Mouse (Mus musculus): ENCODE data around the gene Tmem121.
"Not testable (repeated sequence)": the region's sequence is repeated elsewhere in the genome, so short reads cannot be mapped to it uniquely, and the experiment has no call there.

Tmem121 gene

DNA sequence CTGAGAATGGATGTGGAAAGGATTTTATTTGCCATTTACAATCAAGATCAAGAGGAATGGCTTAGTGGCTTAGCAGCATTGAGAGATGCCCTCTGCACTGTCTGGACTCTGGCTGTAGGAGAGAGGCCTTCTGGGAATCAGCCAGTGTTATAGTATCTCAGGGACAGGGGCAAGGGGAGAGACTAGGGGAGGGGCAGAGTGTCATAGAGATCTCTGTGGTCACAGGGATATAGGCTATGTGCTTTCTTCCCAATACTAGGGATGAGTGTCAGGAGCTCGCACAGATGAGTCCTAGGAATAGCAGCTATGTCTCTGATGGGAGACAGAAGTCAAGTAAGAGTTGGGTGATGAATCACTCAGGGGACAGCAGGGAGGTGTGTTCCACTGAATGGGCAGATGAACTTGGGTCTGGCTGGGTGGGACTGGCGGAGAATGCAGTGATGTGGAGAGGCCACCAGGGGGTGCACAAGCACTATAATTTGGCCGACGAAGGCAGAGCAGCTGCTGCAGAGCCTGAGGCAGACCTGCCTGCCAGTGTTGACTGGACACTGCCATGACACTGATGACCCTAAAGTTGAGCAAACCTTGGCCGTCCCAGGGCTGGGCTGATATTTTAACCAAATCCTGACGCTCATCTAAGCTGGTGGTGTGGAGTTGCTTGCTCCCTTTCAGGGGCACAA is 30.1 kb downstream of the Tmem121 start:
- in situ Hi-C loops (cut with MboI; ENCODE audit: low sequenced_read_pairs), result loop anchor here (10.0 to 25.0 kb wide), 2 partner anchors 496 to 1989 kb away; no protein-coding TSS in a partner anchor

DNA sequence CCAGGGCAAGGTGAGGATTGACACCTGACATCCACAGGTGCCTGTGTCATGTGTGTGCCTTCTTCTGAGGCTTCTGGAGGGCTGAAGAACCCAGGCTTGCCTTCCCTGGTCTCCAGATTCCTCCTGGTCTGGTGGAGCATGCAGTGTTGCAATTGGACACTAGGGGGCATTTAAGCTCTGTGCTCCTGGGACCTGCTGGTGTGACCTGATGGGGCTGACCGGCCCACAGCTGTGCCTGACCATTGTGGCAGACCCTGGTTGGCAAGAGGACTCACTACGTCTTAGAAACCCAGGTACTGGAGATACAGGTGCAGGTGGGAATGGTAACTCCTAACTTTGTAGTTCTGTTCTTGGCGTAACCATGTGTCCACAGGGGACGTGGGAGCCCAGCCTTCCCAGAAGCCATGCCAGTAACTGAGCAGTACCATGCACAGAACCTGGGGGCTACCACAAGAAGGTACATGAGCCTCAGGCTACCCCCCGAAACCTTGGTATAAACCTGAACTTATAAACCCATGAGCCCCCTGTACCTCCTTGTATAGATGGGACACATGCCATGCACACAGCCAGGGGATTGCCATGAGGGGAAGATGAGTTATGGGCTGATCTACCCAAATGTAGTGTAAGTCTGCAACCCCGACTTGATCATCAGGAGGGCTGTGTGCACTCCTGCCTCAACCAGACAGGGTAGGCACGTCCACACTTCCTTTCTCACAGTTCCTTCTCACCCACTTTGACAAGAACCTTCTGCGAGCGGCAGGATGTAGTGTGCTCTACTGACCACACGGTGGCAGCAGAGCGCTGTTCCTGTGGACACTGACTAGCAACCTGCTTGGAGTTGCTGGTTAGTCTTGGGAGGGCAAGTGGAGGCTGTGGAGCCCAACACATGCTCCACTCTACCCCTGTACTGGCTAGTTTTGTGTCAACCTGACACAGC is 31.8 kb downstream of the Tmem121 start:
- in situ Hi-C loops (cut with MboI; ENCODE audit: low sequenced_read_pairs), result loop anchor here (10.0 to 25.0 kb wide), 2 partner anchors 495 to 1987 kb away; no protein-coding TSS in a partner anchor

DNA sequence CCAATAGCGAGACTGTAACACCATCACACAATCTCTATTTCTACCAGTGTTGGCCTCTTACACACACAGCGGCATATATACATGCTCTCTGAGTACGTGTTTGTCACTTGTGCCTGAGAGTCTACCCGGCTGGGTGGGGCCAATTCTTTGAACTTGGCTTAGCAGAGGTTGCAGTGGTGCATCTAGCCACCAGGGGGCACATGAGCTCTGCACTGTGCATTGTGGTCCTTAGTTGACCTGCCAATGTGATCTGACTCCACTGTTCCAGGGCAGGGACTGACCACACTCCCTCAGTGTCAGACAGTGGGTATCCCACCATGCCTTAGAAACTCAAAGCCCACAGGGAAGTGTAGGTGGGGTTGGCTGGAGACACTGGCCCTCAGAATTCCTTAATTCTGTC is 34.1 kb downstream of the Tmem121 start:
- in situ Hi-C loops (cut with MboI; ENCODE audit: low sequenced_read_pairs), result loop anchor here (10.0 to 25.0 kb wide), 4 partner anchors 385 to 1985 kb away; no protein-coding TSS in a partner anchor

DNA sequence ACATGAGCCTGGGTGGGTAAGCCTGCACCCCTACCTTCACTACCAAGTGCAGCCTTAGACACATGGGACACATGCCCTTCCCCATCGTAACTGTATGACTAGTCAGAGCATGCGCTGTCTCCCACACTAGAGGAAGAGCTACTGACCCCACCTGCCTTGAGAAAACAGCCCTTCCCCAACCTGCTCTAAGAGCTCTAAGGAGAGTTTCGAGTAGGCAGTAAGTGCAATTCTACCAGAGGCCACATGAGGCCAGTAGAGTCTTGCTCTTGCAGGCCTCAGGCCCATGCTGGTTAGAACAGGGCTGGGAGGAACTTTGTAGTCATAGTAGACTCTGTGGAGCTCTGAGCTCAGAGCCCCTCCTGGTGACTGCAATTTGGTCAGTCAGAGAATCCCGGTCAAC is 34.7 kb downstream of the Tmem121 start:
- in situ Hi-C loops (cut with MboI; ENCODE audit: low sequenced_read_pairs), result loop anchor here (10.0 to 25.0 kb wide), 3 partner anchors 384 to 1944 kb away; no protein-coding TSS in a partner anchor

DNA sequence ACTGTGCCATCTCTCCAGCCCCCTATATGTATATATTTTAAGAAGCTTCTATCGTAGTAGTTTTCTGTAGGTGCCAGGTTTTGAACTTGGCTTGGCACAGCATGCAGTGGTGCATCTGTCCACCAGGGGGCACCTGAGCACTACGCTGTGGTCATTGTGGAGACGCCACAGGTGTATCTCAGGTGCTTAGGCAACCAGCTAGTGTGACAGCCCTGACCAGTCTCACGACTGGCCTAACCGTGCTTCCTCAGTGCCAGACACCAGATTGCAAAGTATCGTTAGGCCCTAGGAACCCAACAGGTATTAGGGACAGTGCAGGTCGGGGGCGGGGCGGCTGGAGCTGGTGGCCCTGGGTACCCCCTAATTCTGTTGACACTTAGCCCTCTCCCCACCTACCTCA is 35.6 kb downstream of the Tmem121 start:
- in situ Hi-C loops (cut with MboI; ENCODE audit: low sequenced_read_pairs), result loop anchor here (10.0 to 25.0 kb wide), 3 partner anchors 384 to 1944 kb away; no protein-coding TSS in a partner anchor

DNA sequence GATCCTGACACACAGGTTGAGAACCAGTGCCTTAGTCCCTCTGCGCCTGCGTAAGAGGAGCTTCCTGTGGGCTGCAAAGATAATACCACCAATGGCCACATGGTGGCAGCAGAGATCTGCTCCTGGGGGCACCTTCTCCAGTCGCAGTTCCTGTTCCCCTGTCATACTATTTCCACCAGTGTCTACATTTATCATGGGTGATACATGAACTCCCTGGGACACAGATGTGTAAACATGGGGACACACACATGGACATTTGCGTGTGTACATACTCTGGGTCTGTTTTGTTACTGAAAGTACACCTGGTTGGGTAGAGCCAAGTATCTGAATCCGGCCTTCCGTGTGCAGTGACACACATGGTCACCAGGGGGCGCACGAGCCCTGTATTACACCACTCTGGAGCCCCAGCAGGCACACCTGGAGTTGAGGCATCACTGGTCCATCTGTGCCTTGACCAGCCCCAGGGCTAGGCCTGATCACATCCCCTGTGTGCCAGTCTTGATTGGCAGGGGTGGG is 36.4 kb downstream of the Tmem121 start:
- in situ Hi-C loops (cut with MboI; ENCODE audit: low sequenced_read_pairs), result loop anchor here (10.0 to 25.0 kb wide), 3 partner anchors 383 to 1943 kb away; no protein-coding TSS in a partner anchor

DNA sequence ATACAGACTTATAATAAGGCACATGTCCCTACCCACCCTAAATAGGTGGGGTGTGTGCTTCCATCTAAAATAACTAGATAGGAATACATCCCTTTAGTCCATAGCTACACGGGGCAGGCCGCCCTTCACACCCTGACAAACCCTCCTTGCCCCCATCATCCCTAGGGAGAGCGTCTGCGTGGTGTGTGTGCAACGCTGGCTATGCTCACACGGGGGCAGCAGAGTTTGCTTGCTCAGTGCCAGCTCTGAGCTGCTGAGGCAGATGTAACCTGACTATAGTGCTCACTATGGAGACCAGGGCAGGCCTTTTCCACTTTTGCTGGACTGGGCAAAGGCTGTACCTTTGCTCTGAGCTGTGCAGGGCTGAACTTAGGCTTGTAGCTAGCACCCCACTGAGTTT is 37.0 kb downstream of the Tmem121 start:
- in situ Hi-C loops (cut with MboI; ENCODE audit: low sequenced_read_pairs), result loop anchor here (10.0 to 25.0 kb wide), 3 partner anchors 382 to 1942 kb away; no protein-coding TSS in a partner anchor

DNA sequence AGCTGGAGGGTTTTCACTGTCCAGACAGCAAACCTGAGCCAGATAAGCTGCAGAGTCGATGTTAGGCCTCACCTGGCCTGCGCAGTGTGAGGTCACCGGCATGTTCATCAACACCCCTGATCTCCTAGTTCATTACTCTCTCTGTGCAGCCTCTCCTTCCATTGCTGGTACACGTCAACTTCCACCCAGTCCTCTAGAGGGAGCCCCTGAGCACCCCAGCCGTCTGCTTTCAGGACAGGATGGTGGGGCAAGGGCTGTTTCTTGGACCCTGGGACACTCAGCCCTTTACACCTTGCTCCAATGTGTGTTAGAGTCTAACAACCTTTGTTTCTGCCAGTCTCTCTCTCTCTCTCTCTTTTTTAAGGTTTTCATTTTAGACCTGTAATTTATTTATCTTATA is 38.5 kb downstream of the Tmem121 start:
- in situ Hi-C loops (cut with MboI; ENCODE audit: low sequenced_read_pairs), result loop anchor here (10.0 to 25.0 kb wide), 3 partner anchors 381 to 1941 kb away; no protein-coding TSS in a partner anchor

DNA sequence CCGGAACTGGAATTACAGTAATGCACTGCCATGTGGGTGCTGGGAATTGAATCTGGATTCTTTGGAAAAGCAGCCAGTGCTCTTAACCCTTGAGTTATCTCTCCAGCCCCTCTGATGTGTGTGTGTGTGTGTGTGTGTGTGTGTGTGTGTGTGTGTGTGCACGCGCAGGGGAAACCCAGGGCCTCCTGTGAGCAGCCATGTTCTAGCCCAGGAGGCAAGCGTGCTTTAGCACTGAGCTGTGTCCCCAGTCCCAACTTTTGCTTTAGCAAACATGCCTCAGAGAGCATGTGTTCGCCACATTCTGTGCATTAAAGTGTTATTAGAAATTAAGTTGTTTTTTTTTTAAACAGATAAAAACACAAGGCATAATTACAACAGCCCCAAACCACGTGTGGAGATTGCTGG is 39.0 kb downstream of the Tmem121 start:
- in situ Hi-C loops (cut with MboI; ENCODE audit: low sequenced_read_pairs), result loop anchor here (10.0 to 25.0 kb wide), 3 partner anchors 380 to 1940 kb away; no protein-coding TSS in a partner anchor

DNA sequence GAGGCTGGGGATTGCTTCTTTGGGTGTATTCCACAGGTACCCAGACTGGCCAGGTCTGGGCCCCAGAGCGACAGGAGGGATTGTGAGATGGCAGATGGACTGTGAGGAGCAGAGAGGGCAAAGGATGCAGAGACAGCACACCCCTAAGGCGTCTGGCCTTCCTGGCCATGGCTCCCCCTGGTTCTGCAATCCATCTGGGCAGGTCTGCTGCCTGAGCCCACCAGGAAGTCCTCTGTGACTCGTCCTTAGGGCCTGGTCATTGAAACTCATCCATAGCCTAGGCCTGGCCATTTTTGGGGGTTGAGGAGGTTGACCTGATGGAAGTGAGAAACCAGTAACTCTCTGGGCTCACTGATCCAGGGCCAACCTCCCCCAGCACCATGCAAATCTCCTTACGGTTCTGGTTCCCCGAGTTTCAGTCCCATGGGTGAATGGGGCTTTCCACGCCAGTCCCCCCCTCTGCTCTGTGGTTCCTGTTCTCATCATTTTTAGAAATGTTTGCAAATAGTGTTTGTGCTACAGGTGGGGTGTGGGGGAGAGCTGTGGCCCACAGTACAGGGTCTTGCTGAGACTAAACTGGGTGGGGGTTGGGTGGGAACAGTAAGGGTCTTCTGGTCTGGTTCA is 42.4 kb downstream of the Tmem121 start:
- in situ Hi-C loops (cut with MboI; ENCODE audit: low sequenced_read_pairs), result loop anchor here (10.0 kb wide), 2 partner anchors 377 to 1937 kb away; no protein-coding TSS in a partner anchor

DNA sequence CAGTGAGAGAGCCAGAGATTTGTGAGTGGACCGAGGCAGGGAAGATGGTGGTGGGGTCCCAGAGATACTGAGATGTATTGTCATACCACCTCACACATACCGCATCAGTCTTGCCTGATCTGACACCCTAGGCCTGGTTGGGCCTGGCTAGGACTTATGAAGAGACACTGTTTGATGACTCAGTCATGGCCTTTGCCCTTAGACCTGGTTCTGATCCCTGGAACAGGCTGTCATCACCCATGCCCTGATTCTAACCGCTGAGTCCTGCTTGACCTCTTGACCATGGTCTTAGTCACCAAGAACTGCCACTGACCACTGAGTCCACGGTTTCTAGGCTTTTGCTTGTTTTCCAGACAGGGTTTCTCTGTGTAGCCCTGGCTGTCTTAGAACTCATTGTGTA is 45.0 kb downstream of the Tmem121 start:
- in situ Hi-C loops (cut with MboI; ENCODE audit: low sequenced_read_pairs), result no loop called here

DNA sequence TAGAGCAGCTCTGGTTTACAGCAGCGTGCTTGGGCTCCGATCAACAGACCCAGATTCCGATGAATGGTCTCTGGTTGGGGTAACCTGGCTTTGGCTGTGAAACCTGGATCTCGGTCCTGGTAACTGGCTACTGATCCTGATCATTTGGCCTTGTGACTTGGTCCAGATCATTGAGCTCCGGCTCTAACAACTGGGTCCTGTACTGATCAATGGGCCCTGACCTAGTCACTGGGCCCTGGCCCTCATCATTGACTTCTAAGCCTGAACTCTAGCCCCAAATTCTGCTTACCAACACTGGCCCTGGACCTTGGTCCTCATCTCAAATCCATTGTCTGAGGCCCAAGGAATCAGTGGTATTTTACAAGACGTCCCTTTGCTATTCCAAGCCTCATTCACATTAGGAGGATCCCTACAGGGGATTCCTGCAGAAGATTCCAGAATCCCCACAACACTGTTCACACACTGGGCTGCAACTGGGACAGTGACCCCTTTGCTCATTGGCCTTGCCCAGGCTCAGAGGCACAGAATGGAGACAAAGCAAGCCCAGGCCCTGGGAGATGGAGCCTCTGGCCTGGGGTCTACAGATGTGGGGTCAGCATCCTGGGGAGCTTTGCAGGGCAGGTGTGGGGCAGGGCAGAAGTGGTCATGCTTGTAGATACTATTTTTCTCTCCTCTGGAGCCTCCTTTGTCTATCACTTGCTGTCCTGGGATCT is 46.0 kb downstream of the Tmem121 start:
- in situ Hi-C loops (cut with MboI; ENCODE audit: low sequenced_read_pairs), result not testable (repeated sequence)

DNA sequence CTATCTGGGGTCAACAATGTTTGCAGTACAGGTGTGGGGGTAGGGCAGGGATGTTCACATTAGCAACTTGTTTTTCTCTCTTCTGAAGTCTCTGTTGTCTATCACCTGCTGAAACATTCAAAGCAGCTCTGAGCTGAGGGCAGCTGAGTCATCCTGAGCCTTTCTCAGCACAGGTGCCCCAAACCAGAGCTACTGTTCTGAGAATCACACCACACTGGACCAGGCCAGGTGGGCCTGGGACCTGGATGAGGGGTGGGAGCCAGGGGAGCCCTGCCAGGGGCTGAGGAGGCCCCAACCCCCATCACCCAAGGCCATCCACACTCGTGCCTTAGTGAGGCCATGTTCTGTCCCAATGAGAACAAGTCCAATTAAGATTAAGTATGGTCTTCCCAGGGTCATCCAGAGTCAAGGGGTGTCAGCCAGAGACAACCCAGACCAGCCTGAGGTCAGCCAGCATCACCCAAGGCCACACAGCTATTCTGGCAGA is 46.6 kb downstream of the Tmem121 start:
- in situ Hi-C loops (cut with MboI; ENCODE audit: low sequenced_read_pairs), result not testable (repeated sequence)

Measured in CH12F3 (cell line).